Mouse (Mus musculus): Measurements from ENCODE around the gene Vac14. TPM values are rescaled to one million over a fixed set of nuclear protein-coding genes. Genes with fewer than 3 reads are reported as not detected.

Gene Vac14
- polyA plus RNA-seq, 1 experiment from 2014 or later: 27.9 TPM

DNA sequence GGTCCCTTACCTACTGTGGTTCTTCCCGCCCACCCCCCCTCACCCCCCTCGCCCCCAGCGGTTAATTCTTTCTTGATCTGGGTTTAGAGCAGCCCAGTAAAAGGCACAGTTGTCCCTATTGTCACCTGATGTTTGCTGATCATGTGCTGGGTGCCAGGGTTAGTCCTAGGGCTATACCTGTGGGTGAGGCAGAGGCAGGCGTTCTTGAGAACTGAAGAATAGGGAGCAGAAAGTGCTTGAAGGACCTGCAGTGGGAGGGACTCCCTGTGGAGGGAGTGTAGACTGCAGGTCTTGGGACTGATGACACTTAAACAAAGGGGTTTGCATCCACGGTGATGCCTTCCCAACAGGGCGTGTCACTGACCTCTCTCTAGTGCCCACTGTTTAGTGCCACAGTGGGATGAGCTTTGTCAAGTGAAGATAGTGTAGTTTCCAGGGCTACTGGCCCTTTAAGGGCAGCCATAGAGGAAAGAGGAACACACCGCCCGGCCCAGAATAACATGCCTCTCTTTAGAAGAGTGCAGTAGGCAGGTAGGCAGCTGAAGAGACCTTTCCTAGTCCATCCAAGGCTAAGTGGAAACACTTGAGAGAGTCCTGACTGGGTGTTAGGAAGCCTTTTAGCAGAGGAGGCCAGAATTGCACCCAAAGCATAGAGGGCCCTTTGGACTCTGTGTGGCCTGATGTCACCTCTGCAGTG lies 51.7 kb downstream of the Vac14 start:
- H3K9me3 ChIP-seq: no peaks in the 10 kb centered on the region
- no peak for ATAC-seq (replicated peaks)
- H3K4me2 ChIP-seq (replicated peaks): no peak overlapping the region
- no peak overlapping the region for H3K4me3 ChIP-seq
- H3K27ac ChIP-seq (replicated peaks): no peak overlapping the region
- H3K27me3 ChIP-seq: no peaks in the 10 kb centered on the region
- H3K9ac ChIP-seq (replicated peaks): no peak overlapping the region
- H3K36me3 ChIP-seq: no peaks in the 10 kb centered on the region
- WGBS: 71% methylated on average over 8 of the region's 8 CpGs
- H3K4me1 ChIP-seq: peaks cover 7% of the 10 kb centered on the region

DNA sequence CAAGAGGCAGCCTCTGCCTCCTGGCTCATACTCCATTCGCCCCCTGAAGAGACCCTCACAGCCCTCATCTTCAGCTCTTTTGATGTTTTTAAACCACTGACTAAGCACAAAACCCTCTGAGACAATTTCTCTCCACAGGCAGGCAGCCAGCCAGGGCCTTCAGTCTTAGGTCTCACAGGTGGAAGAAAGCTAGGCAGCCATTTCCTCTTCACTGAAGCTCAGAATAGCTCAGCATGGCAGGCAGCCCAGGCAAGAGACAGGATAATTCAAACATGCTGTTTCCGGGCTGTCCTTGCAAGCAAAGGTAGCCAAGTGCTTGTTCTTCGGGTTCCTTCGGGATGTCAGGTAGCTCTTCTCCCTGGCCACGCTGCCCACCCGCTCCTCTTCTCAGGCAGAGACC lies 52.9 kb downstream of the Vac14 start:
- Histone ChIP-seq H3K27me3 (no peaks in the 10 kb centered on the region), H3K9me3 (no peaks in the 10 kb centered on the region), H3K9ac (replicated peaks) (no peak overlapping the region), H3K4me2 (replicated peaks) (no peak overlapping the region), H3K4me1 (0 out of 2 replicates have a peak, but pooled peaks cover 4% of the 10 kb centered on the region), H3K4me3 (no peak overlapping the region), H3K36me3 (no peaks in the 10 kb centered on the region; the same call in 1 of the 2 replicates), H3K27ac (replicated peaks) (no peak overlapping the region)
- ATAC-seq (replicated peaks): no peak
- 77% methylated on average over 6 of the region's 6 CpGs for WGBS

DNA sequence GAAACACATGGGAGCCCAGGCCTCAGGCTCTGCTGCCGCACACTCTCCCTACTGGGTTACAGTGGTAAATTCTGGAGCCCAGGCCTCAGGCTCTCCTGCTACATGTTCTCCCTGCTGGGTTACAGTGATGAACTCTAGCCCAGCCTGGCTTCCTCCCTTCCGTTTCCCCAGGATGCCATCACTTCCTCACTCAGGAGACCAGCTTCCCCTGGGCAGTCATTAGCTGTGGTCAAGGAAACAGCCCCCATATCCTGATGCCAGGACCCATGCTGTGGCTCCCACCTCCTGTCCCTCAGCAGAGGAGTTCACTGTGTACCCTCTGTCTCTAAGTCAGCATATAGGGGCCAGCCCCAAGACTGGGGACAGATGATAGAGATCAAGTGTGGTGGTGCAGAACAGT lies 53.7 kb downstream of the Vac14 start:
- H3K9me3 ChIP-seq: no peaks in the 10 kb centered on the region
- H3K4me1 ChIP-seq: 0 out of 2 replicates have a peak, but pooled peaks cover 4% of the 10 kb centered on the region
- H3K27ac ChIP-seq (replicated peaks): no peak overlapping the region
- peaks cover 3% of the 10 kb centered on the region; the same call in 1 of the 2 replicates for H3K36me3 ChIP-seq
- H3K9ac ChIP-seq (replicated peaks): no peak overlapping the region
- H3K4me2 ChIP-seq (replicated peaks): no peak overlapping the region
- WGBS: 90% methylated on average over 2 of the region's 2 CpGs
- no peaks in the 10 kb centered on the region for H3K27me3 ChIP-seq
- no peak overlapping the region for H3K4me3 ChIP-seq
- ATAC-seq (replicated peaks): no peak

DNA sequence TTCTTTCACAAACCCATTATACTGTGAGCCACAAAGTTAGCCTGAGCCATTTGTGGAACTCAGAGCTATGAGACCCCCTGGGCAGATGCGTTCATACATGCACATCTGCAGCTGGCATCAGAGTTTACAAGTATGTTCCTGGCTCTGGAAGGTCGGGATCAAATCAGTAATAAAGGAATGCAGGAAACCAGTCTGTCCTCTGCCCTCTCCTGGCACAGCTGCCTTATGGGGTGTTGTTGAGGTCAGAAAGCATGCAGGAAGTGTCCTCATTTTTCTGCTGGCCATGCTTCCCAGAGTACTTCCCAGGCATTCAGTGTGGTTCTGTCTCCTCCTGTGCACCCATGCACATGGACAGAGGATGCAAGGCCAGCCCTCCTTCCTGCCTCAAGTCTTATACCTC lies 54.8 kb downstream of the Vac14 start:
- no peaks in the 10 kb centered on the region for H3K27me3 ChIP-seq
- no peak overlapping the region for H3K4me2 ChIP-seq (replicated peaks)
- H3K36me3 ChIP-seq: peaks cover 3% of the 10 kb centered on the region; the same call in 1 of the 2 replicates
- no peak overlapping the region for H3K27ac ChIP-seq (replicated peaks)
- H3K4me3 ChIP-seq: no peak overlapping the region
- H3K9me3 ChIP-seq: no peaks in the 10 kb centered on the region
- 0 out of 2 replicates have a peak, but pooled peaks cover 4% of the 10 kb centered on the region for H3K4me1 ChIP-seq
- no peak overlapping the region for H3K9ac ChIP-seq (replicated peaks)
- no peak for ATAC-seq (replicated peaks)
- 91% methylated on average over 2 of the region's 2 CpGs for WGBS

DNA sequence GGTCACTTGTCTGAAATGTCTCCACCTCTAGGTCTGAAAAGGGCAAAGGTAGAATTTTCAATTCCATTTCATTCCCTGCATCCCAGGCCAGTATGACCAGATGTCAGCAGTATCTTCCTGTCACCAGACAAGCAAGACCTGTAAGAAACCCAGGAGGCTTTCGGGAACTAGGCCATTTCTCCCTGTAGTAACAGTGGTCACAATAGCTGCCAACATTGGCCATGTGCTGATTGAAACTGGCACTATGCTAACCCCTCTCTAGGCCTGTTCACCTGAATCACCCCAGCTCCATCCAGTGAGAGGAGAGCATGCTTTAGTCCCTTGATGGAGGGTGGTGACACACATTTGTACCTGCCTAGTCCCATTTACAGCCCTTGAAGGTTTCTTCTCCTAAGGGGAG lies 56.2 kb downstream of the Vac14 start:
- Histone ChIP-seq H3K4me2 (replicated peaks) (no peak overlapping the region), H3K27ac (replicated peaks) (no peak overlapping the region), H3K9ac (replicated peaks) (no peak overlapping the region), H3K4me1 (0 out of 2 replicates have a peak, but pooled peaks cover 4% of the 10 kb centered on the region), H3K27me3 (no peaks in the 10 kb centered on the region), H3K36me3 (peaks cover 3% of the 10 kb centered on the region; the same call in 1 of the 2 replicates), H3K9me3 (no peaks in the 10 kb centered on the region), H3K4me3 (no peak overlapping the region)
- ATAC-seq (replicated peaks): no peak
- 90% methylated on average over 1 of the region's 1 CpGs for WGBS

DNA sequence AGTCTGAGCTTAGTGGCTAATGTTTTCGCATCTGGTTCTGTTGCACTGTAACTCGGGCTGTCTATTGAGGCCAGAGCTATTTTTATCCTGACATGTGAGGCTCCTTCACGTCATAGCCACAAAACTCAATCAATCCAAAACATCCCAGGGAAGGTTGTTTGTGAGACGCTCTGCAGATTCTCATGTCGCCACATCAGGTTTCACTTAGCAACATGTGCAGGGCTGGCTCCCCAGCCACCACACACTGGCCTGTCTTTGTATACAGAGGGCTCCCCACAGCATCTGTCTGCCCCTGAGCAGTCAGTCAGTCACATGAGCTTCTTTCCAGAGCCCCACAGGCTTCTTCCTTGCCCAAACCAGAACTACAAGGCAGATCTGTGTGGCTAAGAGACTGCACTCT lies 58.3 kb downstream of the Vac14 start:
- no peak overlapping the region for H3K4me3 ChIP-seq
- WGBS: 94% methylated on average over 5 of the region's 5 CpGs
- no peaks in the 10 kb centered on the region for H3K27me3 ChIP-seq
- no peak overlapping the region for H3K4me2 ChIP-seq (replicated peaks)
- H3K9me3 ChIP-seq: no peaks in the 10 kb centered on the region
- no peaks in the 10 kb centered on the region for H3K4me1 ChIP-seq
- H3K27ac ChIP-seq (replicated peaks): no peak overlapping the region
- H3K36me3 ChIP-seq: peaks cover 3% of the 10 kb centered on the region; the same call in 1 of the 2 replicates
- no peak overlapping the region for H3K9ac ChIP-seq (replicated peaks)
- ATAC-seq (replicated peaks): no peak

DNA sequence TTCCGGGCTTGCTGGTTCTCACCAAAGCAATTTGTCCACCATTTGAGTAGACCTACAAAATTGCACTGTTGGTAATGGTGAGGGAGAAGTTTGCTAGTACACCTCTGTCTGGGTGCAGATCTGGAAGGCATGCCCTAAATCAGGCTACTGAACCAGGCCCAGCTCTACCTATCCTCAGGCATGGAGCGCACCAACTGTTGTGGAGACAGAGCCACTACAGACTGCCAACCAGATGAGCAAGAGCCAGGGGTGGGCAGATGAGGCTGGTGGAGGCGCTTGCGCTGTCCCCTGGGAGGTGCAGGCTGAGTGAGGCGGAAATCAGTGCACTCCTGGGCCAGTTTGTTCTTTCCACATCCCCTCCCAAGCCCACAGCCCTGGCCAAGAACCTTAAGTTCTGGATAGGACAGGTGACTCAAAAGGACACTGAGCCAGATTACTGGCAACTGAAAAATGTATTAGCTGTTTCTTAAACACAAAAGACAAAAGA lies 58.8 kb downstream of the Vac14 start:
- no peak for ATAC-seq (replicated peaks)
- no peaks in the 10 kb centered on the region for H3K9me3 ChIP-seq
- WGBS: 94% methylated on average over 5 of the region's 5 CpGs
- H3K27me3 ChIP-seq: no peaks in the 10 kb centered on the region
- H3K9ac ChIP-seq (replicated peaks): no peak overlapping the region
- no peaks in the 10 kb centered on the region for H3K4me1 ChIP-seq
- H3K4me3 ChIP-seq: no peak overlapping the region
- H3K27ac ChIP-seq (replicated peaks): no peak overlapping the region
- H3K36me3 ChIP-seq: peaks cover 3% of the 10 kb centered on the region; the same call in 1 of the 2 replicates
- H3K4me2 ChIP-seq (replicated peaks): no peak overlapping the region

DNA sequence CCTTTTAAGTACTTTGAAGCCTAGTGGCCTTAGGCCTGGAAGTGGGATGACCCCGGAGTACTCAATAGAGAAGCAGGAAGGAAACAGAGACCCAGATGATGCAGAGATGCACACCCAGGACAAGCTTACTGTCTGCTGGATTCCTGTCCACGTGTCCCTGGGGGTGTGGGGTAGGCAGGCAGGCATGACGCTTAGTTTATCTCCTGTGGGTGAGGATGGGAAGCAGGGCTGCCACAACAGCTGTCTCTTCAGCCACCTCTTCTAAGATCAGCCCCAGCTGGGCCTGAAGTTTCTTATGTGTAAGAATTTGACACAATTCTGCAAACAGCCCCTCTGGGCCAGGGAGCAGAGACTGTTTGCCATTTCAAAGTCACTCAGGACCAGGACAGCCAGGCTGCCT lies 60.6 kb downstream of the Vac14 start:
- Histone ChIP-seq H3K36me3 (peaks cover 15% of the 10 kb centered on the region), H3K4me1 (no peaks in the 10 kb centered on the region), H3K27ac (replicated peaks) (no peak overlapping the region), H3K9me3 (no peaks in the 10 kb centered on the region), H3K4me2 (replicated peaks) (no peak overlapping the region), H3K27me3 (no peaks in the 10 kb centered on the region), H3K9ac (replicated peaks) (no peak overlapping the region), H3K4me3 (no peak overlapping the region)
- 78% methylated on average over 3 of the region's 3 CpGs for WGBS
- no peak for ATAC-seq (replicated peaks)

DNA sequence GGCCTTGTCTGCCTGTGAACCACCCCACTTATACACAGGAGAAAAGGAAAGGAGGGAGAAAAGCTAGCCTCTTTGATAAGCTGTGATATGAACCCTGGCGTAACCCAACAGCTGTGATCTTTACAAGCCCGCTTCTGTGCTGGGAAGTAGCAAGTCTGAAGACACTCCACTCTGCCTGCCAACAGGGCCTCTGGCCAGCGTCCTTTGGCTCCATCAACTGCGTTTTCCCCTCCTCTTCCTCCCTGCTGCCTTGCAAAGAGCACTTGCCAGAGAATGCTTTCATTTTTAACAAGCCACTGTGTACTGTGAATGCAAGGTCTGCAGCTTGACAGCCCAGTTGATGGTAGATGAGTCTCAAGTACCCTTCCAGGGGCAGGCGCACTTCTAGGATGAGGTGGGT lies 69.3 kb downstream of the Vac14 start:
- ATAC-seq (replicated peaks): no peak
- H3K27ac ChIP-seq (replicated peaks): peak overlapping the region; percentile 40; the same call in 1 of the 2 replicates

DNA sequence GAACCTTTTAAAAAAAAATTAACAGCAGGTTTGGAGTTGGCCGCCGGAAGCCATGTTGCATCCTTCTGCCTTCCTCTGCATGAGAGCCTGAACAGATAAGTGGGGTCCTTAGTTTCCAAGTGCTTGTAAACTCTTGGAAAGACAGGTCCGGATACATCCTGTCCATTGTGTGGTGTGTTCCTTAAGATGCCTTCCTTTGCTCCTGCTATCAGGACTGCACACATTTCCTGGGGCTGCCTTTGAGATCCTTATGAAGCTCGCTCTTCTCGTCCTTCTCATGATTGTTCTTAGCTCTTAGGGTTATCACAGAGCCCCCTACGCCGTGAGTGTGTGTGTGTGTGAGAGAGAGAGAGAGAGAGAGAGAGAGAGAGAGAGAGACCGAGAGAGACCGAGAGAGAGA lies 71.6 kb downstream of the Vac14 start:
- H3K4me1 ChIP-seq: peaks cover 13% of the 10 kb centered on the region
- H3K4me2 ChIP-seq (replicated peaks): no peak overlapping the region
- no peak overlapping the region for H3K27ac ChIP-seq (replicated peaks)
- no peak for ATAC-seq (replicated peaks)
- 0 out of 2 replicates have a peak, but pooled peaks cover 2% of the 10 kb centered on the region for H3K36me3 ChIP-seq
- WGBS: 86% methylated on average over 9 of the region's 9 CpGs
- H3K4me3 ChIP-seq: no peak overlapping the region
- no peak overlapping the region for H3K9ac ChIP-seq (replicated peaks)
- H3K9me3 ChIP-seq: no peaks in the 10 kb centered on the region
- H3K27me3 ChIP-seq: no peaks in the 10 kb centered on the region

More for the DNA sequence above, 69.3 kb downstream of the Vac14 start:
- H3K4me3 ChIP-seq: no peak overlapping the region
- no peaks in the 10 kb centered on the region for H3K9me3 ChIP-seq
- 80% methylated on average over 5 of the region's 5 CpGs for WGBS
- H3K4me1 ChIP-seq: peaks cover 6% of the 10 kb centered on the region; the same call in 1 of the 2 replicates
- H3K27me3 ChIP-seq: no peaks in the 10 kb centered on the region
- no peak overlapping the region for H3K4me2 ChIP-seq (replicated peaks)
- peaks cover 19% of the 10 kb centered on the region for H3K36me3 ChIP-seq
- H3K9ac ChIP-seq (replicated peaks): no peak overlapping the region

DNA sequence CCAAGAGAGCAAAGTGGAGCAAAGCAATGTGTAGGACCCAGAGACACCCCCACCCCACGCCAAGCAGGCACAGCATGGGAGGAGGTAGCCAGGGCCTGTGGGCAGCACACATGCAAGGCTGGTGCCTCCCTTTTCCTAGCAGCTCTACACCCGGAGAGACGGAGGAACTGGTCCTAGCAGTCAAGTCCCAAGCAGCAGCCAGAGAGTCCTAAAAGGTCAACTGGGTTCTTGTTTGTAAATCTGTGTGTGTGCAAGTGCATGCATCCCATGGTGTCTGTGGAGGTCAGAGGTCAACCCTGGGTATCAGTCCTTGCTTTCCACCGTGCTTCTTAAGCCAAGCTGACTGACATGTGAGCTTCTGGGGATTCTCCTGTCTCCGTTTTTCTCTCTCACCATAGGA lies 75.8 kb downstream of the Vac14 start:
- WGBS: 79% methylated on average over 5 of the region's 5 CpGs
- H3K27me3 ChIP-seq: no peaks in the 10 kb centered on the region
- H3K9me3 ChIP-seq: no peaks in the 10 kb centered on the region
- H3K4me3 ChIP-seq: no peak overlapping the region
- peak overlapping the region; percentile 41 for H3K27ac ChIP-seq (replicated peaks)
- H3K4me2 ChIP-seq (replicated peaks): no peak overlapping the region
- 0 out of 2 replicates have a peak, but pooled peaks cover 2% of the 10 kb centered on the region for H3K36me3 ChIP-seq
- no peak for ATAC-seq (replicated peaks)
- peaks cover 11% of the 10 kb centered on the region for H3K4me1 ChIP-seq
- no peak overlapping the region for H3K9ac ChIP-seq (replicated peaks)

DNA sequence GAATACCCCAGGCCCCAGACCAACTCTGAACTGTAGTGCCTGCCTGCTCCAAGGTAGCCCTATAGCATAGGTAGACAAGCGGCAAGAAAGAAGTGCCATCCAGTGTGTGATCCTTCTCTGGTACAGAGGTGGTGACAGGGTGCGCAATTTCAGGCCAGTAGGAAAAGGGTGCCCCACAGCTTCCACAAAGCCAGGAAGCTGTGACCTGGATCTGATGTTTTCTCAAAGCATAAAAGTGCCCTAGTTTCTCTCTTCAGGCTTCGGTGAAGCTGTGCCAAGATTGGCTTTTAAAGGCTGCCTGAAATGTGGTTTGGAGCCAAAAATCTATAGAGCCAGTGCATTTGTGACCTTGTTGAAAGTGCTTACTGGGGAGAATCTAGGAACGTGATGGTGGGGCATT lies 76.4 kb downstream of the Vac14 start:
- no peak overlapping the region for H3K9ac ChIP-seq (replicated peaks)
- no peaks in the 10 kb centered on the region for H3K9me3 ChIP-seq
- 0 out of 2 replicates have a peak, but pooled peaks cover 2% of the 10 kb centered on the region for H3K36me3 ChIP-seq
- no peak for ATAC-seq (replicated peaks)
- peaks cover 11% of the 10 kb centered on the region for H3K4me1 ChIP-seq
- H3K27me3 ChIP-seq: no peaks in the 10 kb centered on the region
- no peak overlapping the region for H3K4me2 ChIP-seq (replicated peaks)
- 68% methylated on average over 4 of the region's 4 CpGs for WGBS
- H3K27ac ChIP-seq (replicated peaks): peak overlapping the region; percentile 41
- H3K4me3 ChIP-seq: no peak overlapping the region

All from forebrain, embryonic 15.5 days (tissue).